Mouse (Mus musculus) limb, embryonic 14.5 days (tissue): ENCODE measurements around the gene Mug2. TPM values are rescaled to one million over a fixed set of nuclear protein-coding genes. Genes with fewer than 3 reads are reported as not detected.

ENCODE experiments used
- ATAC-seq: fragments of 200-750 bp; cut with Nextera tagmentation; 2 replicates; pipeline ENCODE4 v1.8.0; 2017; ENCODE audit warnings: low read depth, moderate number of reproducible peaks, moderate TSS enrichment; ENCODE audit not compliant: low FRiP score
- DNase-seq: peaks from one replicate; pipeline ENCODE4 v3.0.0-alpha.2; 2015; ENCODE audit warnings: low spot score
- H3K27ac ChIP-seq: fragments of 300-500 bp; sonication (generic); replicated peaks from 2 replicates; pipeline ENCODE4 v1.5.1; 2014; ENCODE audit warnings: low read depth, mild to moderate bottlenecking, low read length, moderate library complexity, mixed read lengths
- H3K27me3 ChIP-seq: fragments of 300-500 bp; sonication (generic); 2 replicates; pipeline ENCODE4 v1.6.1; 2014; ENCODE audit warnings: low read length, mixed read lengths; ENCODE audit not compliant: control insufficient read depth, insufficient read depth
- H3K36me3 ChIP-seq: fragments of 300-500 bp; sonication (generic); 2 replicates; pipeline ENCODE4 v1.6.1; 2014; ENCODE audit warnings: mild to moderate bottlenecking, low read length, moderate library complexity, mixed read lengths; ENCODE audit not compliant: control insufficient read depth, insufficient read depth
- H3K4me1 ChIP-seq: fragments of 300-500 bp; sonication (generic); 2 replicates; pipeline ENCODE4 v1.6.1; 2014; ENCODE audit warnings: antibody characterized with exemption, low read length, mixed read lengths; ENCODE audit not compliant: control insufficient read depth, insufficient read depth
- H3K4me2 ChIP-seq: fragments of 300-500 bp; sonication (generic); replicated peaks from 2 replicates; pipeline ENCODE4 v1.6.1; 2014; ENCODE audit warnings: low read depth, mild to moderate bottlenecking, low read length, moderate library complexity; ENCODE audit not compliant: severe bottlenecking
- H3K4me3 ChIP-seq: fragments of 300-500 bp; sonication (generic); replicated peaks from 2 replicates; pipeline ENCODE4 v1.5.1; 2014; ENCODE audit warnings: low read length
- H3K9ac ChIP-seq: fragments of 300-500 bp; sonication (generic); 2 replicates; pipeline ENCODE4 v1.6.1; 2014; ENCODE audit warnings: mild to moderate bottlenecking, low read depth, low read length, moderate library complexity; ENCODE audit not compliant: severe bottlenecking
- H3K9me3 ChIP-seq: fragments of 300-500 bp; sonication (generic); 2 replicates; pipeline ENCODE4 v1.6.1; 2016; ENCODE audit warnings: low read length; ENCODE audit not compliant: control insufficient read depth
- POLR2A ChIP-seq: fragments of 200-500 bp; IDR thresholded peaks from 2 replicates; pipeline ENCODE4 v1.8.0; 2012; ENCODE audit warnings: inconsistent platforms, mild to moderate bottlenecking, moderate library complexity, borderline replicate concordance; ENCODE audit not compliant: insufficient read depth, insufficient read length; ENCODE audit errors: extremely low read depth
- WGBS: fragments of 180-500 bp; shearing (Covaris S2); extraction: QIAGEN DNeasy Blood & Tissue Kit; methylation state at CpG from one replicate; pipeline ENCODE4 v1.1.7; 2014; 5-methylcytosine and 5-hydroxymethylcytosine counted together
- polyA plus RNA-seq, 2 experiments: library from polyadenylated mRNA; depleted of rRNA in 1 of 2; stranded (reverse) in 1 of 2; unstranded in 1 of 2; fragments of >200 nt; fragmentation: Nextera tagmentation in 1 of 2; extraction: Ambion mirVana in 1 of 2; gene quantifications; 2 replicates each; pipeline versions ENCODE4 v1.2.1 to v1.2.3; 2012 to 2014

Gene Mug2
- polyA plus RNA-seq, 2 experiments, result not detected

- no peak overlapping the region for H3K4me3 ChIP-seq
- H3K4me1 ChIP-seq, result no peaks in the 10 kb centered on the region
- no peak for TF ChIP-seq POLR2A
- H3K36me3 ChIP-seq, result no peaks in the 10 kb centered on the region
- H3K9me3 ChIP-seq, result no peaks in the 10 kb centered on the region
- H3K4me2 ChIP-seq, result no peak overlapping the region
- no peak overlapping the region for H3K27ac ChIP-seq
- H3K9ac ChIP-seq, result no peak overlapping the region
- no peaks in the 10 kb centered on the region for H3K27me3 ChIP-seq
- 59% methylated on average over 2 of the region's 2 CpGs for WGBS
- DNase-seq, result no peak
- ATAC-seq, result no peak
Measured at GRCm38 (mm10) chr6:122129521-122129920, 123.0 kb downstream of the Mug2 start.

Other genes with a start within 250 kb of the Mug2 start
- not detected in 2 replicates for gene Mug1, start 168.2 kb upstream of the Mug2 start, polyA plus RNA-seq (2012; rRNA removed)
- not detected in 2 replicates for gene Mug1, start 168.2 kb upstream of the Mug2 start, polyA plus RNA-seq (2014; fragmentation: Nextera tagmentation; extraction: Ambion mirVana)